Mouse (Mus musculus): ENCODE results near the gene Znrf2.

DNA sequence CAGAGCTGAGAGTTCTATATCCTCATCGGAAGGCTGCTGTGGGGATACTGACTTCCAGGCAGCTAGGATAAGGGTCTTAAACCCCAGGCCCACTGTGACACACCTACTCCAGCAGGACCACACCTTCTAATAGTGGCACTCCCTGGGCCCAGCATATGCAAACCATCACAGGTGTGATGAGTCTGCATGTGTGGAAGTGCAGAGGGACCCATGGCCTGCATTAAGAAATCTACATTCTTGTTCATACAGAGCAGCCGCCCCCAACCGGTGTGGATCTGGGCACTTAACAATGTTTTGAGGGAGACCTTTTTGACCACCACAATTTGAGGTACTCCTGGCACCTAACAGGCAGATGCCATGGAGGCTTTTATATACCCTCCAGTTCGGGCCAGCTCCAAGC is 114.9 kb downstream of the Znrf2 start:
- TF ChIP-seq CTCF (IDR thresholded peaks at IDR 0.05; ENCODE audit: low read depth, low read length) (no peak), GATA2 (IDR thresholded peaks at IDR 0.05; ENCODE audit: borderline replicate concordance, low read depth, low read length) (no peak)

All from G1E (cell line).